Mouse (Mus musculus) C2C12 (cell line): ENCODE results near the gene Gm44973.

Source experiments
- CEBPB ChIP-seq: IDR thresholded peaks from one replicate; pipeline ENCODE4 v1.6.1; 2011; ENCODE audit warnings: low read depth, mild to moderate bottlenecking, control low read depth, moderate library complexity
- CTCF ChIP-seq: IDR thresholded peaks from one replicate; pipeline ENCODE4 v1.5.1; 2011; ENCODE audit not compliant: control insufficient read depth, insufficient read depth, insufficient read length
- MAX ChIP-seq: IDR thresholded peaks from one replicate; pipeline ENCODE4 v1.6.1; 2011; ENCODE audit warnings: mild to moderate bottlenecking, control low read depth
- MYOD1 ChIP-seq: IDR thresholded peaks from one replicate; pipeline ENCODE4 v1.6.1; 2011; ENCODE audit warnings: low read depth; ENCODE audit not compliant: control insufficient read depth, insufficient read length
- USF1 ChIP-seq: IDR thresholded peaks from one replicate; pipeline ENCODE4 v1.6.1; 2011; ENCODE audit warnings: low read depth, mild to moderate bottlenecking, control low read depth, moderate library complexity

DNA sequence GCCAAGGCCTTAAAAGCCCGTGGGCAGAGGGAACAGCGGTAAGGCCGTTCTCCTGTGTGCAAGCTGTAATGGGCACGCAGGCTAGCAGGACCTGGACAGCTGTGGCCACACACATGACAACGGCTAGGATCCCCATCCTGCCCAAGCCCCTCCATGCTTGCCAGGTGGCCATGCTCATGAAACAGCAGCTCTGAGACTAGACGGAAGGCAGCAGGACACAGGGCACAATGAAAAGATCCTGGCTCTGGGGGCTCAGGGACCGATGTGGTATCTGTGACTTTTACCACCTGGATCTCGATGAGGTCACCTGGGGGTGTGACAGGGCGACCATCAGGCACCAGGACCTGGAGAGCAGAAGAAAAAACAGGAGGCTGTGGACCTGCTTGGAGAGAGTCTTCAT lies 20.8 kb downstream of the Gm44973 start:
- TF ChIP-seq USF1 (no peak), CTCF (no peak), MAX (no peak), CEBPB (no peak), MYOD1 (no peak)
